Mouse (Mus musculus) cerebellum, adult 11 months (tissue): ENCODE measurements around the gene Gid8.

ENCODE experiments used
- DNase-seq: peaks from one replicate; pipeline ENCODE4 v3.0.0; 2022

Gene Gid8

GRCm38 (mm10) chr2:180754976-180755688 is 45.2 kb downstream of the Gid8 start:
- no peak for DNase-seq

- no peak for DNase-seq
Observed at GRCm38 (mm10) chr2:180755896-180756295, 46.0 kb downstream of the Gid8 start.

- no peak for DNase-seq
Observed at GRCm38 (mm10) chr2:180756786-180757185, 46.9 kb downstream of the Gid8 start.

- no peak for DNase-seq
Observed at GRCm38 (mm10) chr2:180758513-180759263, 48.8 kb downstream of the Gid8 start.

- DNase-seq = no peak
Observed at GRCm38 (mm10) chr2:180764986-180765385, 55.1 kb downstream of the Gid8 start.

GRCm38 (mm10) chr2:180765713-180766112 is 55.8 kb downstream of the Gid8 start:
- no peak for DNase-seq
